Mouse (Mus musculus) thymus, postnatal 25 days (tissue): ENCODE measurements around the gene Slc9b1.

ENCODE experiments used
- DNase-seq: peaks from one replicate; pipeline ENCODE4 v3.0.0; 2022

Slc9b1 gene

DNA sequence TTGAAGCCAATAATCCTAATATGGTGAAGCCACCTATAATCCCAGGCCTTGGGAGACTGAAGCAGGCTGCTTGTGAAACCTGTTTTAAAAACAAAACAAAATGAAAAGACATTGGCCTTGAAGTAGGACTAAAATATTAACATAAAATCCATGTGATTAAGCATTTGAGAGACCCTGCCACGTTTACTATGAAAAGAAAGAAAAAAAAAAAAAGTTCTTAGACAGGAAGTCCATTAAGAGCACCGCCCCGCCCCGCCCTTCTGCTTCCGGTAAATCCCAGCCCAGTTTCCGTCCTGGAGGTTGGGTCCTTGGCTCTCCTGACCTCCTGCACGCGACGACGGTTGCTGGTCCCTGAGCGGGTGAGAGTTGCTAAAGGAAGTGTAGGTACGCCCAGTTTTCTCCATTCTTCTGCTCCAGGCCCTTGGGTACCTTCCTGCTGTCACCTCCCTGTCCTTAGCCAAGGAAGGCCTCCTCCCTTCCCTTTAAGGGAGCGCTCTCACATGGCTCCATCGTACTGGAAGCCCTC, at the start of gene Slc9b1:
Gene Slc9b1 (plus strand): TSS at position 291 of the 526 bp plus-strand sequence.
- no peak for DNase-seq

DNA sequence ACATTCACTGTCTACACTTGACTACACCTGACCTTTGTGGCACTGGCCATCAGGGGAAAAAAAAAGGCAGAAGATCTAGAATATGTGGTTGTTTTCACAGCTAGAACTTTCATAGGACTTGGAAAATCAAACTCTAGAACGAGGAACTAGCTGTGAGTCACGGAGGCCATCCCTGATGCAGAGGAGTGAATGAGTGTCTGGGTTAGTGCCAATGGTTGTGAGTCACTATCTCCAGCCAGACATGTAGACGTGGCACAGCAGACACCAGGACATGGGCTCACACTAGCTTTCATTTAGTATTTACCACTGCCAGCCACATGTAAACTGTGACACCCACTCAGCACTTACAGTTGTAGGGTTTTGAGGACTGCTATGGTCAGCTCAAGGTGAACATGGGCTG, 49.3 kb upstream of the Slc9b1 start:
- no peak for DNase-seq

DNA sequence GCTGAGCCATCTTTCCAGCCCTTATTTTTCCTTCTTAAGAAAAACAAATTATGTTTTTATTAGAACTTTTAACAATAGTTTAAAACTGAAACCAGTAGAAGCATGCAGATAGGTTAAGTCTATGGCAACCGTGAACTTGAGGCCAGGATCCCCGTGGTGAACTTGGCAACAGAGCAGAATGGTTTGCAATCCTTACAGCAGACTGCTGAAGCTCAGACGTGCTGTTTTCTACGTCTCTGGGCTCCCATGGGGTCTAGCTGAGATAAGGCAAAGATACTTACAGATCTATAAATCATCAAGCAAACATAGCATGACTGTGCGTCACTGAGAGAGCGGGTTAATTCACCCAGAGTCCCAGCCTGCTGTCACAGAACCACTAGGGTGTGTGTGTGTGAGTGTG, 47.7 kb upstream of the Slc9b1 start:
- DNase-seq: no peak

DNA sequence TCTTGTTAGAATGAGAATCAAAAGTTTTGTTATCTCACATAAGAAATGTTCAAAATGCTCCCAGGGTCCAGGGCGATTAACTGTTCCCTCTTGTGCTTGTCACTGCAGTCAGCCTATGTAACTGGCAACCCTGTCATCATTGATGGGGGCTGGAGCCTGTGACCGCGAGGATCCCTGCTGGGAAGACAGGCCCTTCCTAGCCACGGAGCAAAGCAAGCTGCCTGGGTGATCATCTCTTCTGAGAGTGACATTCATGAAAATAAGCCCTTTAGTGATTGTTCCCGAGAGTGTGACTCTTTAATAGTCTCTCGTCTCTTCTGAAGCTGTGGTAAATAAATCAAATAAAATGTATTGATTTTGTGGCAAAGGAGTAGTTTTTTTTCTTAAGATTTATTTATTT, 43.8 kb upstream of the Slc9b1 start:
- no peak for DNase-seq

DNA sequence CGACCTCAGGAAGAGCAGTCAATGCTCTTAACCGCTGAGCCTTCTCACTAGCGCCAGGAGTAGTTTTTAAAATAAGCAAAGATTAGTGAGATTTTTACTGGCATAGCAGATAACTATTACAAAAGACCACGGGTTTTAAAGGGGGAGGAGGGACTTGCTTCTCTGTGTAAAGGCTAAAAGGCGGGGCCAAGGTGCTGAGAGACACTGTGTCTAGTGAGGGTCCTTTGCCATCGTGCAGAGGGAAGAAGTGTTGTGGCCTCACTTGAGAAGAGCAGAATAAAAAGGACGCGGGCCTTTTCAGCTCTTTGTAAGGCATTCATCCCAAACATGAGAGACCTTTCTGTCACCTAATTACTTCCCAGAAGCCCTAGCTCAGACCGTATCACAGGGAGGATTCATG, 43.3 kb upstream of the Slc9b1 start:
- DNase-seq: no peak

DNA sequence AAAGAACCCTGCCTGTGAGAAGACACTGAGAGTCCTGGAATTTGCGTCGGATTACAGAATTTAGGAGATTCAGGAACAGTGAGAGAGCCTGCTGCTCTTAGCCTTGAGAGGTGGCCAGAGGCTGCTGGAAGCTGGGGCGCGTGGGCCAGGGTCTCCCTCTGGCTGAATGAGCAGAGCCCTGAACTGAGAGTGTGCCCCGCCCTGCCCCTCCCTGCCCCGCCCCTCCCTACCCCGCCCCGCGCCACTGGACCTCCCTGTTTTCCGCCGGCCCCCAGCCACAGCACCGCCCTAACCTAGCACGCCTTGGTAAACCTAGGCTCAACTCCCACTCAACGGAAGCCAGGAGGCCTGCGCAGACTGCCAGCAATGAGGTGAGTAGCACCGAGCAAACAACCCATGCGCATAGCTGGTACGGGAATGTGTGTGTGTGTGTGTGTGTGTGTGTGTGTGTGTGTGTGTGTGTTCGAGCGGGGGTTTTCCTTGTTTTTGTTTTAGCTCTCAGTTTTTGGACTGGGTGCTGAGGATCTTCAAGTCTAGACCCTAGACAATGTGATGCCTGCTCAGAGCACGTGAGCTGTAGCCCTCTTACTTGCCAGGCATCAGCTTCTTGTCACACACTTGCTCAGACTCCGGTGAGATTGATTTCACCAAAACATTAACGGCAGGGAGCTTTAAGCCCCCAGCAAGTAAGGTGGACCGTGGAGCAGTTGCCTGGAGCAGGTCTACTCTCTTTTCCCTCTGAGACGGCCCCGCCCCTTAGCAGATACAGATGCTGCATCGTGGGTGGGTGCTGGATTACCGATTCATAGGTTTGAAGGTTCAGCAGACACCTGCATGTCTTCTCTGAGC, 40.2 kb upstream of the Slc9b1 start, which contains the start of gene Slc9b2:
Gene Slc9b2 (plus strand): TSS at position 290 of the 849 bp plus-strand sequence.
- peak; percentile 57 for DNase-seq

DNA sequence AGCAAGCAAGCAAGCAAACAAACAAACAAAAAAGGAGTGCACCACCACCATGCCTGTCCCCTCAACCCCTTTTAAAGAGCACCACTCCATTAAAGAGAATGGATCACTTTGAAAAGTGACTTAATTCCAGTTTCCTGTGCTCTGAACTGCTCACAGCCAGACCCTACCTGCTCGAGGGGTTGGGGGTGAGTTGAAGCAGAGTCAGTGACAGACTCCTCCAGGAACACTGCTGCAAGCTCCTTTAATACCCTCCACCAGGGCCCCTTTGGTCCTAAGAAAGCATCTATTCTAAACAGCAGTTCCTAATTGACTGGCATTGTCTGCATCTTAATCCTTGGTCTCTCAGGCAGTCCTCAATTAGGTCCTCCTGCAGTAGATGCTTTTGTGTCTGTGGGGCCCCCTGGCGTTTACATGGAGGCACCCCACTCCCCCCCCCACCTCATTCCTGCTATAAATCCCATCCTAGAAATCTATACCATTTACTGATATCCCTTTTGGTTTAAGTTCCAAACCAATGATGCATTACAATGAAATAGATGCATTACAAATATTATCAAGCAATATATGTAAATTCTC, 34.8 kb upstream of the Slc9b1 start:
- DNase-seq: no peak

DNA sequence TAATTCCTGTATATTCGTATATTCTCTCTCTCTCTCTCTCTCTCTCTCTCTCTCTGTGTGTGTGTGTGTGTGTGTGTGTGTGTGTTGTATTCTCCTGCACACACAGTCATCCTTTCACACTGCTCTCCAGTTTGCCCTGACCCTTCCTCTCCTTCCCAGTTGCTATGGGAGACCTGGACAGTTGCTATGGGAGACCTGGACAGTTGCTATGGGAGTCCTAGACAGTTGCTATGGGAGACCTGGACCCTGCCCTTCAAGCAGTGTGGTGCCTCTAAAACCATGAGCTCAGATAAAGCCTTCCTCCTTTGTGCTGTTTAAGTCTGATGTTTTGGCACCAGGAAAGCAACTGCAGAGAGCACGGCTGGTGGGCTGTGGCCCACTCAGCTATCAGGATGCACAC, 34.1 kb upstream of the Slc9b1 start:
- DNase-seq: no peak

DNA sequence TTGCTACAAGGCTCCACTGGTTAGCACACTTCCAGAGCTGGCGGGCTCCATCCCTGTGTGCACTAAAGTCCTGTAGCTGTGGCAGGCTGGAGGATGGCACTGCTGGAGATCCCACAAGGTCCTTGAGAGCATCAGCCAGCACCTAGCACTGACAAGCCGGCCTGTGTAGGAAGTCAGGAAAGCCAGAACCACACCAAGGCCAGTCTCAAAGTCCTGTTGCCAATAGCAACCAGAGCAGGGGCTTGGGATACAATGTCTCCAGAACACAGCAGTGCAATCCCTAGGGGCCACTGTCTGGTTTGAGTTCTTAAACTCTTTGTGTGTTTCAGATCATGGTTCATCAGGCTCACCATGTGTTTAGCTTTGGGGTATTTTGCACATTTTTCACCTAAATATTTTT, 33.0 kb upstream of the Slc9b1 start:
- no peak for DNase-seq

DNA sequence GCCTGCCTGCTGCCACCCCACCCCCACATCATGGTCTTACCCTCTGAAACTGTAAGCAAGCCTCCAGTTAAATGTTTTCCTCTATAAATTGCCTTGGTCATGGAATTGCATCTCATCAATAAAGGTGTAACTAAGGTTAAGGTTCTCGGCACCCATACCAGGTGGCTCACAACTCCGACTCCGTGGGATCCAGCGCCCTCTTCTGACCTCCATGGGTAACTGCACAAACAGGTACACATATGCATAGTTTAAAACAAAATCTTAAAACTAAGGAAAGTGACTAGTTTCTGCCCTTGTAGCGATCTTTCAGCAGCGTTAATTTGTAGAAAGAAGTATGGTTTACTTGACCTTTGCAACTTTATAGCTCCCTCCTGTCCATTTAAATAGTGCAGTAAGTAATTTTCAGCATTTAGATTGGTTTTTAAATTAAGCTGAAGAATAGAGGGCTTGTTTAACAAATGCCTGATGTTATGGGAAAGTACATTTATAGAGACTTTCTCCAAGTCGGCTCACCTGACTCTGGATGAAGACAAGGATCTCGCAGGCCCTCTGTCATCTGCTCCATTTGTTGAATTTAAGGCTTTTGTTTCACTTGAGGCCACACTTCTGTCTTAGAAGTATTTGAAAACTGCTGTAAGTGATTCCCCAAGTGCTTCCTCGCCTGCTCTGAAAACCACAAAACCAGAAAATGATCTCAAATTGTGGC, 32.0 kb upstream of the Slc9b1 start:
- no peak for DNase-seq

DNA sequence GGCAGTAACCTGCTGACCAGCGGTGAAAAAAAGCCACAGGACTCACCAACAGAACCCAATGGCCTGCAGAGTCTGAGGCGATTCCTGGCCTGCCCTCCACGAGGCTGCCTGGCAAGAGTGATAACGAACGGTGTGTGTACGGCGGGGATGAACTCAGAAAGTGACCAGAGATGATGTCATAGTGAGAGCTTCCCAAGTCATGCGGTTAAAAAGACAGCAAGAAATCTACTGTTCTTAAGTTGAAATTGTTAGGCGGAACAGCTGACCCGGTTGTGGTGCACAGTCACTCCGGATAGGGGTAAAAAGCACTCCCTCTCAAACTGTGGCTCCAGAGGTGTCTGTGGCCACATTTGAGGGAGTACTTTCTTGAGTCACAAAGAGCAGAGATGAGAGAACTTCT, 29.5 kb upstream of the Slc9b1 start:
- DNase-seq: no peak

DNA sequence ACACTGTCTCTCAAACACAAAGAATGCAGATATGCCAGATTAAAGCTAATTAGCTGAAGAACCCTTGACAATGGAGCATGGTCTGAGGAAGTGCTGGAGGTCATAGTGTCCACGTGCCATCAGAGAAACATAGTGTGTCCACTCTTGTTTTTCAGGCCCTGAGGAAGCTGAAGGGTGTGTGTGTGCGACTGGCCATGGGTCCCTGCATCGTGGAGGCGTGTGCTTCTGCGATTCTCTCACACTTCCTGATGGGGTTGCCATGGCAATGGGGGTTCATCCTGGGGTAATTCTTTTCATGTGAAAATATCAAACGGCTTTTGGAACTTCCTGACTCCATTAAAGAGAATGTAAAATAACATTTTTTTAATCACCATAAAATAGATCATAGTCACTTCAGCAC, 23.5 kb upstream of the Slc9b1 start:
- no peak for DNase-seq

DNA sequence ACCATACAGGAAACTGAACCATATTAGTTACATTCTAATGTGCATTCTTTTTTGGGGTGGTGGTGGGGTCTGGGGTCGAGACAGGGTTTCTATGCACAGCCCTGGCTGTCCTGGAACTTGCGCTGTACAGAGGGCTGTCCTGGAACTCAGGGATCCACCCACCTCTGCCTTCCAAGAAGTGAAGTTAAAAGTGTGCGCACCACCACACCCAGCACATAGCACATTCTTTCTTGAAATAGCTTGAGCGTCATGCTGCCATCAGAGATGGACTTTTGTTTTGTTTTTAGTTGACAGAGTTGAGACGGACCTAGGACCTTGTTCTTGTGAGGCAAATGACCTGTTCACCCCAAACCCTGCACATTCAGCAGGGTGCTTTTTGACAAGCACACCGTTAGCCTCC, 20.7 kb upstream of the Slc9b1 start:
- DNase-seq: no peak

DNA sequence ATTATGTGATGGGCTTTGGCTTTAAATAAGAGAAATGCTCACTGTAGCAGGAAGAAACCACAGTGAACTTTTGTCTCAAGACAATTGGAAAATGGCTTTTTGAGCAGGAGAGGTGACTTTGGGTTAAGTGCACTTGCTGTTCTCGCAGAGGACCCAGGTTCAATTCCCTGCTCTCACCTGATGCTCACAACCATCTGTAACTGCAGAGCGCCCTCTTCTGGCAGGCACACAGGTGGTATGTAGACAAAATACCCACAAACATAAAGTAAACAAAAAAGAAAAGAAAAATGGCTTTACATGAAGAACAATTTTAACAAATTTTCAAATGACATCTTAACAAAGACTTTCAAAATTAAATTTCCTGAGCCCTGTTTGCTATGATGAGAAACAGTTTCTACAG, 20.2 kb upstream of the Slc9b1 start:
- DNase-seq: peak; percentile 23

DNA sequence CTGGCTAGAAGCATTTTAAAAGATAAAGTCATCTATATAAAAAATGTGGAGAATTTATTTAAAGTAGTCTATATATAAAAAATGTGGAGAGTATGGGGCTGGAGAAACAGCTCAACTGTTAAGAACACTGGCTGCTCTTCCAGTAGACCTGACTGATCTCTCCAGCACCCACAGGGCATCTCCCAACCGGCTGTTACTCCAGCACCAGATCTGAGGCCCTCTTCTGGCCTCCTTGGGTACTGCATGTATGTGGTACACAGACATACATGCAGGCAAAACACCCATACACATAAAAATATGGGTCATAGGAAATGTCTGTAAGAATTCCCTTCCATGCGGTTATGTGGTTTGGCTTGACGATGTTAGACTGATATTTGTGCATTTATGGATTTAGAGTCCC, 19.3 kb upstream of the Slc9b1 start:
- peak; percentile 83 for DNase-seq

DNA sequence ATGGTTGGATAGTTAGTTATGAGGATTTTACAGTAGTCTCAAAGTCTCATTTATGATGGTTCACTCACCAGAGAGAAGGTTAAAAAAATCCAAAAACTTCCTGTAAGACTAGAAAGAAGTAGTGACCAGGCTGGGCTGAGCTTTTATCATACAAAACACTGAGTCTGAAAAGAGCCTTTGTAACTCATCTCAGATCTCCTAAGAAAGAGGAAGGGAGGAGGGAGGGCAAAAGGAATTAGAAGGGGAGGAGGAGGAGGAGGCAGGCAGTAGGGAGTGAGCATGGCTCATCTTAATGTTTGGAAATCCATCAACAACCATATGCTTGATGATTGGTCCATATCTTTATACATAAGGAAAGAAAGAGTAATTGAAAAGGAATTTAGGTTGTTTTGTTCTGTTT, 15.1 kb upstream of the Slc9b1 start:
- DNase-seq: no peak

DNA sequence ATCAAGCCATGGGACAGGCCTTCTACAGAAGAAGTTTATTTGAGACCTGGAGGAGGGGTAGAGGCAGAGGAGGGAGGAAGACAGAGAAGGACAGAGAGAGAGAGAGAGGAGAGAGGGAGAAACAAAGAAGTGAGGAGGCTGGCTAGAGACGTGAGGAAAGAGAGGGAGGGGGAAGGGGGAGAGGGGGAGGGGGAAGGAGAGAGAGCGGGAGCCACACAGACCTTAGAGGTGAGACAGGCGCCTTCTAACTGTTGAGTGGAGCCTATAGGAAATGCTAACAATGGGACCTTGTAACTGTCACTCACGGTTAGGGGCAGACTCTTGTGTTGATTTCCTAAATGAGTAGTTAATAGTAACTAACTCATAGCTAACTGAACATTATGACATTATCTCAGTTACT, 14.1 kb upstream of the Slc9b1 start:
- no peak for DNase-seq

DNA sequence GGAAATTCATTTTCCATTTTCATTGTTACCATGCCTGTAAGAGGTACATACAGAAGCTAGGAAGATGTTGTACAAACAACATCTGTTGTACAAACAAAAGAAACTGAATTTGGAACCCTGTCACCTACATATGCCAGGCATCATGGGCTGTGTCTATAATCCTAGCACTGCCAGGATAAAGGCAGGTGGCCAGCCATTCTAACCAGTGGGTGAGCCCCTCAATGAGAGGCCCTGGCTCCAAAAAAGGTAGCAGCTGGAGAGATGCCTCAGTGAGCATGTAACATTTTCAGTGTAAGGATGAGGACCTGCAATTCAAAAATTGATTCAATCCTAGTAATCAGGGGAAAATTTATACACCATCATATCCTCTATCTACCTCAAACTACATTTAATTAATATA, 1.2 kb downstream of the Slc9b1 start:
- no peak for DNase-seq

DNA sequence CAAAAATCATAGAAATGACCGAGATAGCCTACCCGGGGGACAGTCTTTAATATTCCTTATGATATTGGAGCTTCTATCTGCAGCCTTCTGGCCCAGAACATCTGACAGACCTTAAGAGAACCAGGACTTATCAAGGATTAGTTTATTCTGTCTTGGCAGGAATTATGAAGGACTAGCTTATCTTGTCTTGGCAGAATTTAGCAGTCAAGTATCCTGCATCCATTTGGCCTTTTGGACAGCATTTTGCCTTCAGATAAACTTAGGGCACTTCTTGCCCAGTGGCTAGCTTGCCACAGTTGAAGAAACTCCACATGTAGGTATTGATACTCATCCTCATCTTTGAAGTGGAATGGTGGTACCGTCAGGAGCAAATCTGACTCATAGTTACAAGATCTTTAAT, 4.0 kb downstream of the Slc9b1 start:
- DNase-seq: no peak

DNA sequence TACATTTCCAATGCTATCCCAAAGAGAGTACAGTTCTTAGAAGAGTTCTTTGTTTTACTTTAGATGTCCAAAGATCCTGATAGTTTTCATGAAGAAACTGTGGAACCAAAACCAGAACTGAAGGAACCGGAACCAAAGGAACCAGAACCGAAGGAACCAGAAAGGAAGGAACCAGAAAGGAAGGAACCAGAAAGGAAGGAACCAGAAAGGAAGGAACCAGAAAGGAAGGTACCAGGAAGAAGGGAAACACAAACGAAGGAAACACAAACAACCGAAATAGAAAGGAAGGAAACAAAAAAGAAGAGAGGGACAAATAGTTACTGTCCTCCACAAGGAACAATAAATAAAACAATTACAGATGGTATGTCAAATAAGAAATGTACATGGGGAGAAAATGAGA, 9.6 kb downstream of the Slc9b1 start:
- DNase-seq: no peak

DNA sequence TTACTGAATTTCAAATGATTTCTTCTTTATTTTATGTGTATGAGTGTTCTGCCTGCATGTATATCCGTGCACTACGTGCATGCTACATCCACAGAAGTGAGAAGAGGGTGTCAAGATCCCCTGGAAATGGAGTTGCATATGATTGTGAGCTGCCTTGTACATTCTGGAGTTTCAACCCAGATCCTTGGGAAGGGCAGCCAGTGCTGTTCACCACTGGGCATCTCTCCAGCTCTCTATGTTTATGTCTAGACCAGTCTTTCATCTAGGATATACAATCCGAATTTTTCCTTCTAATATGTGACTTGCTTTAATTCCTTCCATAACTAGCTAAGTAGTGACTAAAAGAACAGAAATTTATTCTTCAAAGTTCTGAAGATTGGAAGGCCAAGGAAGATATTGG, 28.0 kb downstream of the Slc9b1 start:
- DNase-seq: no peak

DNA sequence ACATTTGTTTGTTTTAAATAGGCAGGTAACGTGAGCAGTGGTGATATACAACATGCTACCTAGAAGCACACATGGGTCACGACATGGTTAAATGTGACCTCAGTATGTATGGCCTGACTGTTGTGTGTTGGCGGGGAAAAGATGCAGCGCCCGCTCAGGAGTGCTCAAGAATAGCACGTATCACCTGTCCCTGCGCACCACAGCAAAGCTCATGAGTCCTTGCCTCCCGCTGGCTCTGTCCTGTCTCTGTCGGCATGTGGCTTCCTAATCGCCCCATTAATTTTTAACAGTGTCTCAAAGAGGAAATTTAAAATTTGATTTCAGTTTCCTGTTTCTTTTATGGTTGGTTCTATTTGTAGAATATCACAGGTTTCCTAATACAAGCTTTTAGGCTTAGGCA, 29.6 kb downstream of the Slc9b1 start:
- DNase-seq: no peak

DNA sequence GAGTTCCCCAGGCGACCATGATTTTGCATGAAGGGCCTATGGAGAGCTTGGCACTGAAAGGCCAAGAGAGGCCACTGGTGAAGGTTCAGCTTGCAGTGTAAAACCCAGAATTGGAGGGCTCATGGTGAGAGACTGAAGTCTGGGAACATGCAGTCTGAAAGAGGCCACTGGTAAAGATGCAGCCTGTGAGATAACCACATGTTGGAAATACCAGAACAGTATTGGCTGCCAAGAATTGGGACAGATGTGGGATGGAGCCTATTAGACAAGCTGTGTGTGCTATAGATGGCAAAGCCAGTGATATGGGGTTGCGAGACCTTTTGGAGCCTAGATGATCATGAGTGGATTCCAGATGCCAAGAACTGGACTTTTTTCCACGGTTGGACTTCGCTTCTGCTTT, 32.0 kb downstream of the Slc9b1 start:
- DNase-seq: no peak

DNA sequence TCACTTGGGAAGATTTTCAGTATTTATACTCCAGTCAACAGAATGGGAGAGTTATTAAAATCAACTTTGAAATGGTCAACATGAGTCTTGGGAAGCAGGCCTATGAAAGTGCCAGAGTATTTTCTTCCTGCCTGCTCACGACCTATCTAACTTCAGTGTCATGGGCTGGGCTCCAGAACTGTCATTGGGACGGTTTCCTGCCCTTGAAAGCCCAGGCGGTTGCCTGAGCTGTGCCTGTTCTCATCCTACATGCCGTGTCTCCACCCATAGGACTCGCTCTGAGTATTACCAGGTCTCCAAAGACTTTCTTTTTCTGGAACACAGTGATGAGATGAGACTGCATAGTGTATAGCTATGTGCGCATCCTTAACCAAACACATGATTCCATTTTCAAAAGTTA, 45.4 kb downstream of the Slc9b1 start:
- no peak for DNase-seq
